Mouse (Mus musculus): Measurements from ENCODE around the gene Olfr849. TPM values are rescaled to one million over a fixed set of nuclear protein-coding genes. Genes with fewer than 3 reads are reported as not detected.

Gene Olfr849
- not detected for polyA plus RNA-seq (2017; shearing (Covaris generic))

DNA sequence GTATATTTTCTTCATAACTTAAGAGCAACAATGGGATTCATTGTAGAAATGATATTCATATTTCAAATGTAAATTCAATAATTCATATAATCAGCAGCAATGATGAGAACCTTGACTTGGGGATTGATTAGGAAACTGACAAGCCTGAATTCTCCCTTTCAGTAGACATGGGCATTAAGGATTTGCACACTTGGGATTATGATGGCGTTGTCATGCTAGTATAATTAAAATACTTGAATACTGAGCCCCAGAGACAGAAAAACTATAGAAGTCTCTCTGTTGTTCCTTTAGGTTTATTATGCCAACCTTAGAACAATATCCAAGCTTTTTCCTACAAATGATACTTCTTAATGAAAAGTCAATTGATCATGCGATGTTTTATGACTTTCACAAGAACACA, at the start of gene Olfr849:
Gene Olfr849 (plus strand): TSS at position 301 of the 400 bp plus-strand sequence.

DNA sequence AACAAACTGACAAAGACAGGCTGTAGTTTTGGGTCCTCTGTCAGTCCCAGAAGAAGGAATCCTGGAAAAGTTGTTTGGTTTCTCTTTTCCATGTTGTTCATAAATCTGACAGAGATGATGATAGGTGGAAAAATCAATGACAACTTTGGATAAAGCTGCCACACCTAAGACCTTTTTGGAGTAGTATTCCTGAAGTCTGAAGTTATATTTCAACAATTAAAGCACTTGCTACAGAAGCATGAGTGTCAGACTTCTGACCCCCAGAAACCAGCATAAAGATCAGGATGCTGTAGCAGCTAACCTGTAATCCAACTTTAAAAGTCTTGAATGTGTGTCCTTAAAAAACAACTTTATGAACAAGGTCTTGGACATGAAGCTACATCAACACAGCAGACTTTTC, 38.1 kb downstream of the Olfr849 start, which contains the start of gene Olfr850:
Gene Olfr850 (minus strand): TSS at position 101 of the 400 bp plus-strand sequence.

DNA sequence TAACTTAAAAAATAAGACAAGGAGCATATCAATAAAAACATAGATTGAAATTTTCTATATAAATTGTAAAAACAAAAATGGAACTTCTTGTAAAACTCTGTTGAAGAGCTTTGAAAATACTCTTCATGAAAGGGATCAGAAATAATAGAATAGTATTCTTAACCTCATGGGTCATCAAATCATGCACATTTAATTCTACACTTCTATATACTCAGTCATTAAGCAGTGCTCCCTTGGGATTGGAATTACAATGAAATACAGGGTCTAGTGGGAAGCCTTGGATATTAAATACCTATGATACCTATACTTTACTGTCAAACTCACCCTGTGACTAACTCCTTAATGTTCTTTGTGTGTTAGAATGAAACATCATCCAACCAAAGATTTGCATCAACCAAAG, 52.9 kb downstream of the Olfr849 start, which contains the start of gene Olfr851:
Gene Olfr851 (plus strand): TSS at position 301 of the 400 bp plus-strand sequence.

Other genes with a start within 250 kb of the Olfr849 start
- gene Olfr843, start 188.3 kb upstream of the Olfr849 start, polyA plus RNA-seq (2017; shearing (Covaris generic)): 0.04 TPM
- gene Olfr844, start 123.9 kb upstream of the Olfr849 start, polyA plus RNA-seq (2017; shearing (Covaris generic)): not detected
- not detected for gene Olfr845, start 103.8 kb upstream of the Olfr849 start, polyA plus RNA-seq (2017; shearing (Covaris generic))
- gene Olfr846, start 76.3 kb upstream of the Olfr849 start, polyA plus RNA-seq (2017; shearing (Covaris generic)): not detected
- gene Olfr847, start 61.6 kb upstream of the Olfr849 start, polyA plus RNA-seq (2017; shearing (Covaris generic)): not detected
- gene Olfr850, start 38.0 kb downstream of the Olfr849 start, polyA plus RNA-seq (2017; shearing (Covaris generic)): not detected
- gene Olfr851, start 53.0 kb downstream of the Olfr849 start, polyA plus RNA-seq (2017; shearing (Covaris generic)): not detected
- not detected for gene Olfr853, start 100.8 kb downstream of the Olfr849 start, polyA plus RNA-seq (2017; shearing (Covaris generic))
- gene Olfr854, start 127.1 kb downstream of the Olfr849 start, polyA plus RNA-seq (2017; shearing (Covaris generic)): not detected
- gene Olfr855, start 142.4 kb downstream of the Olfr849 start, polyA plus RNA-seq (2017; shearing (Covaris generic)): not detected
- gene Zfp317, start 181.8 kb downstream of the Olfr849 start, polyA plus RNA-seq (2017; shearing (Covaris generic)): 33.6 TPM

All from CD4-positive, CD25-positive, alpha-beta regulatory T cell (primary cell).